Mouse (Mus musculus) layer of hippocampus, adult 2 months (tissue): ENCODE results near the gene Dip2a. TPM values are rescaled to one million over a fixed set of nuclear protein-coding genes. Genes with fewer than 3 reads are reported as not detected.

Experiments
- DNase-seq, 2 experiments: peaks; one replicate each; pipeline ENCODE4 v3.0.0; 2022; ENCODE audit warnings: low spot score in 2 of 2
- H3K27ac ChIP-seq: fragments of 200-600 bp; 2 replicates; pipeline ENCODE4 v1.8.1; 2022
- H3K4me3 ChIP-seq: fragments of 200-600 bp; 2 replicates; pipeline ENCODE4 v1.8.1; 2022; ENCODE audit warnings: mild to moderate bottlenecking
- CTCF ChIP-seq: fragments of 200-600 bp; conservative IDR thresholded peaks from 2 replicates; pipeline ENCODE4 v1.8.1; 2022; ENCODE audit warnings: antibody characterized with exemption, mild to moderate bottlenecking, moderate library complexity
- long read RNA-seq, 2 experiments: library from polyadenylated mRNA; stranded (forward); transcript quantifications; one replicate each; pipeline ENCODE4 v2.0.0; 2021; ENCODE audit warnings: borderline mapping rate in 2 of 2
- total RNA-seq, 2 experiments: library from RNA; stranded (reverse); gene quantifications; 2 replicates each; pipeline ENCODE4 v1.2.3; 2021

The Dip2a gene
- total RNA-seq, result 10 to 100 TPM; 50.9 to 51.0 TPM
- long read RNA-seq, experiment 1, full-length matches to known transcripts, result 1 of 6 reads
- long read RNA-seq, experiment 1, partial matches to known transcripts, result 2 of 6 reads
- long read RNA-seq, experiment 1, other reads (novel, unspliced or antisense), result 3 of 6 reads
- long read RNA-seq, experiment 2, partial matches to known transcripts, result 5 of 6 reads
- long read RNA-seq, experiment 2, other reads (novel, unspliced or antisense), result 1 of 6 reads

GRCm38 (mm10) chr10:76344711-76345539 lies at the start of gene Dip2a:
Gene Dip2a (minus strand): TSS chr10:76345291.
- DNase-seq, result peak; percentile 93 to 97
- Histone ChIP-seq H3K27ac (peak within 1 kb of the TSS; percentile 92), H3K4me3 (peak within 1 kb of the TSS; percentile 66)
- TF ChIP-seq CTCF, result no peak

DNA sequence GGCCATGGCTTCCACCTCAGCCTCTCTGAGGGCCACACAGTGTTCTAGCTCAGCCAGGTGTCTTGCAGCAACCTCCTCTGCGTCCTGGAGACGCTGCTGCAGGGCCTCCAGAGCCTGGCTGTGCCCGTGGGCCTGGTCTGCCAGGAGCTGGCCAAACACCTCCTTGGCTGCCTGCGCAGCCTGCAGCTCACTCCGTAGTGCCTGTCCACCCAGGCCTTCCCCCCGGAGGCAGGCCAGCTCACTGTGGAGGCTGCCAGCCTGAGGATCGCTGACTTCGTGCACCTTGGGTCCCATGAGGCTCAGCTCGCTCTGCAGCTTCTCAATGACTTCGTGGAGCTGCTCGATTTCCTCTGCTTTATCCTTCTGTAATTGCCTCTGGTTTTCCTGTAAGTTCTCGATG lies 47.5 kb upstream of the Dip2a start:
- H3K27ac ChIP-seq, result no peak overlapping the region
- DNase-seq, result no peak
- TF ChIP-seq CTCF, result no peak

GRCm38 (mm10) chr10:76391786-76392185 lies 46.7 kb upstream of the Dip2a start:
- no peak overlapping the region for H3K27ac ChIP-seq
- peak in 1 of 2 experiments; percentile 36 for DNase-seq
- no peak overlapping the region for H3K4me3 ChIP-seq
- peak; percentile 80 for TF ChIP-seq CTCF

More for the DNA sequence above, 47.5 kb upstream of the Dip2a start:
- H3K4me3 ChIP-seq, result no peak overlapping the region

DNA sequence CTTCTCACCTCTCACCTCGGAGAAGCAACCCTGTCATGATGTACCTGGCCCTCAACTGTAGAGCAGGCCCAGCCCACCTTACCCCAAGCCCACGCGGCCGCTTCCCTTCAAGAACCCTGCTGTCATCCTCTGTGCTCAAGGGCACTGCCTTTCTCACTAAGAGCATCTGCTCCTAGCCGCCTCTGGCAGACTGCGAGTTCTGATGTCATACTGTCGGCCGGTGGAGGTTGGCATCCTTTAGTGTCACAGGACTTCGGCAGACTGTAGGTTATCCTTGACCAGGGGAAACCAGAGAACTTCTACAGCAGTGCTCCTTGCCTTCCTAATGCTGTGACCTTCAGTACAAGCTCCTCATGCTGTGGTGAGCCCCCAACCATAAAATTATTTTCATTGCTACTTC lies 46.1 kb upstream of the Dip2a start:
- Histone ChIP-seq H3K27ac (no peak overlapping the region), H3K4me3 (no peak overlapping the region)
- no peak for DNase-seq
- TF ChIP-seq CTCF, result no peak

- no peak overlapping the region for H3K27ac ChIP-seq
- no peak for DNase-seq
- H3K4me3 ChIP-seq, result no peak overlapping the region
- no peak for TF ChIP-seq CTCF
Observed at GRCm38 (mm10) chr10:76374981-76375380, 29.9 kb upstream of the Dip2a start.

DNA sequence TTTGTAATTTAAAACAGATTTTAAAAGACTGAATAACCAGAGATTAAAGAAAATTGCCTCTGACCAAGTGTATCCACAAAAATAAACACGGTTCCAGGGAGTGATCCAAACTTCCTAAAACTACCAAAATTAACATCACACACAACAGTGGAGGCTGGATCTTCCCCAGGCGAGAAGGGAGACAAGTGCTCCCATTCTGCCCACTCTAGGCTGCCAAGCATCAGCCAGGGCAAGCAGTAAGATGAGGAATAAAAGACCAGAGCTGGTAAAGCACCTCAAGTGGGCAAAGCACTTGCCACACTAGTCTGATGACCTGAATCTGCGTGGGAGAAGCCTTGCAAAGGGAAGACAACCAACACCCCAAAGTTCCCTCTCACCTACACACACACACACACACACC lies 26.6 kb upstream of the Dip2a start:
- TF ChIP-seq CTCF, result no peak
- no peak overlapping the region for H3K27ac ChIP-seq
- DNase-seq, result no peak
- no peak overlapping the region for H3K4me3 ChIP-seq

DNA sequence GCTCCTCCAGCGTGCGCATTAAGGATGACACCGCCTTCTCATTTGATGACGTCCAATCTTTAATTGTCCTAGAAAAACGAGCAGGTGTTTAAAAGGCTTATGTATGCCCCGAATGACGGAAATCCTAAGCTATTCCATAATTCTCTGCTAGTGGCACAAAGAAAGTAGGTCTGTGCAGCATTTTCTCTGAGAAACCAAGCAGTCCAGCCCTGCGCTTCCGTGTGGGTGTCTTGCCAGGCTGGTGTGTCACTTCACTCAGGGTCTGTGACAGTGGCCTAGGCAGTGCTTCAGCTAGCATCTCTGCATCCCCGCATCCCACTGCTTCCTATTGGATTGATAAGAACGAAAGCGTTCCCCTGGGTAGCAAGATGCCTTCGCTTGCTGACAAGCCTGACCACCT lies 23.7 kb upstream of the Dip2a start:
- no peak overlapping the region for H3K4me3 ChIP-seq
- no peak for DNase-seq

DNA sequence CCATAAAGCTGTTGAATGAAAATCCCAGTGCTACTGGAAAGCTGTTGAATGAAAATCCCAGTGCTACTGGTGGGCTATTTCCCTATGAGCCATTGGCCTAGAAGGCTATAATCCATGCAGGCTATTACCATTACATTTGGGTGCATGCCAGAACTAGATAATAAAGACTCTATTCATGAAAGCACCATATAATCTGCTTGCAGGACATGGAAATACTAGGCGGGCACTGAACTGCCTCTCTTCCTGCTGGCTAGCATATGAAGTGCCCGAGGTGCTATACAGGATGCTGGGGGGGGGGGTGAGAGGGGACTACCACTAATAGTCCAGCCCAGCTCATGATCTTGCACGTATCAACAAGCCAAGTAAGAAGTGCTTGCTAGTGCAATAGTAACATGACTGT lies 18.1 kb upstream of the Dip2a start:
- Histone ChIP-seq H3K4me3 (no peak overlapping the region), H3K27ac (no peak overlapping the region)
- DNase-seq, result no peak
- no peak for TF ChIP-seq CTCF

More for the DNA sequence above, 23.7 kb upstream of the Dip2a start:
- H3K27ac ChIP-seq, result no peak overlapping the region
- TF ChIP-seq CTCF, result no peak

- TF ChIP-seq CTCF, result no peak
- Histone ChIP-seq H3K4me3 (no peak overlapping the region), H3K27ac (0 out of 2 replicates have a peak overlapping the region, but pooled peaks have one; percentile 32)
- DNase-seq, result peak; percentile 49 to 64
Observed at GRCm38 (mm10) chr10:76358468-76358867, 13.4 kb upstream of the Dip2a start.

GRCm38 (mm10) chr10:76357286-76357875 lies 12.3 kb upstream of the Dip2a start:
- TF ChIP-seq CTCF, result no peak

DNA sequence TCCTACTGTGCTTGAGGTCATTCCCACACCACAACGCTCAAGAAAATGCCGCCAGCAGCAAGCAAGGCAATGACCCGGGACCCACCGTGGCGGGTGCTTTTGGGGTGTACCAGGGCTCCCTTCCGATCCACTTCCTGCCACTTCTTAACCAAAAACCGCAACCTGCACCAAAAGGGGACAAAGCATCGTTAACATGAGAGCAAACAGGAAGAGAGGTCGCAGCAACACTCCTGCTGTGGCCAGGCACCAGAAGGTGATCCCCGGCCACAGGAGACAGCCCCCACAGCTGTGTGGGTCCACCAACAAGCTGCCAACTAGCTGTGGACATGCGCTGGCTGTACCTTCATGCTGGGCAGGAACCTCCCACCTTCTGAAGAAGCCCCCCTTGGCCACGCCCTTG lies 9.9 kb upstream of the Dip2a start:
- TF ChIP-seq CTCF, result no peak
- DNase-seq, result no peak
- Histone ChIP-seq H3K27ac (no peak overlapping the region), H3K4me3 (no peak overlapping the region)

More at GRCm38 (mm10) chr10:76357286-76357875, 12.3 kb upstream of the Dip2a start:
- H3K4me3 ChIP-seq, result no peak overlapping the region
- no peak for DNase-seq
- H3K27ac ChIP-seq, result no peak overlapping the region

DNA sequence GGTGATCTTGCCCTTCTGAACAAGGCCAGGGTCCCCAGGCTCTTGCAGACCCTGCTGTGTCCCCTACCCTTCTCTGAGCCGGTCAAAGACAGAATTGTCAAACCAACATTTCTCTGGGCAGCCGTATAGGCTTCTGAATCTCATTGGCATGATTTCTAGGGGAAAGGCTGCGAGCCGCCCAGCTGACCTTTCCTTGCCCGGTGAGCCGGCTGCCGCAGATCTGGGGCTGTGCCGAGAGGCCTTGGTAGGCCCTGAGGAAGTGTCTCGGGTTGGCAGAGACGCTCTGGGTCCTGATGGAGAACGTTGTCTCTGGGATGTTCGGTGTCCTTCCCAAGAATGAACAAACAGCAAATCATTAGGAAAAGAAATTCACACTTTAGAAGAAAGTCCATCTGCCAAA lies 8.9 kb upstream of the Dip2a start:
- TF ChIP-seq CTCF, result no peak
- no peak overlapping the region for H3K4me3 ChIP-seq
- H3K27ac ChIP-seq, result no peak overlapping the region
- no peak for DNase-seq

- TF ChIP-seq CTCF, result no peak
- Histone ChIP-seq H3K4me3 (no peak overlapping the region), H3K27ac (peak overlapping the region; percentile 46)
- DNase-seq, result no peak
Observed at GRCm38 (mm10) chr10:76351953-76352352, 6.9 kb upstream of the Dip2a start.

DNA sequence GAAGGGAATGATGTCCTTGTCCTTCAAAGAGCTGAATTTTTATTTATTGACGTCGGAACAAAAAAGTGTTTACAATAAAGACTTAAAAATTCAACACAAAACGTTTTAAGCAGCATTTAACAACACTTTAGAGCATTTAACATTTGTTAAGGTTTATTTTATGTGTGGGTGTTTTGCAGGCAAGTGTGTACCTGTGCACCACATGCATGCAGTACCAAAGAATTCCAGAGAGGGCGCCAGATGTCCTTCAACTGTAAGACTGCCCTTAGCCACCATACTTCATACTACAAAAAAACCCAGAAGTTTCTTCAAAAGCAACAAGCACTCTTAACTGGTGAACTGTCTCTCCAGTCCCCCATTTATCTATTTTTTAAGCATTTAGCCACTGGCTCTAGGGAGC lies 1.5 kb upstream of the Dip2a start:
- H3K27ac ChIP-seq, result no peak overlapping the region
- H3K4me3 ChIP-seq, result no peak overlapping the region; the same call in 1 of the 2 replicates
- peak; percentile 80 for TF ChIP-seq CTCF
- peak in 1 of 2 experiments; percentile 44 for DNase-seq
